Mouse (Mus musculus): ENCODE results near the gene Aamp. TPM values are rescaled to one million over a fixed set of nuclear protein-coding genes. Genes with fewer than 3 reads are reported as not detected.

Aamp gene
- polyA plus RNA-seq, 1 experiment from 2014 or later: 204 TPM

DNA sequence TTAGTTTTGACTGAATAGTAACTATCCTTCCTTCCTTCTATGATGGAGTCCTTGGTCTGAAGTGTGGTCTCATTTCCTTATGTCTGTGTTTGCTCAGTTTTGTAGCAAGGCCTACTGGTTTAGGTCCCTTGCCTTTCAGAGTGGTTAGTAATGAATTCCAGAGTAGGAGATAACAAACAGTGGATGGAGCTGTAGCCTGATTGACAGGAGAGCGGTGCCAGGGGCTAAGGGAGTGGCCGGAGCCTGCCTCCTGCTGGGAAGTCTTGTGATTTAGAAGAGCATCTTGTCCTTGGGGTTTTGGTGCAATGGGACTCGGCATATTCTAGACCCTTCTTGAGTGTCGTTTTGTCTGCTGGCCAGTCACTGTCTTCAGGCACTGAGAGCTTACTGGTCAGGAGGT is 27.8 kb downstream of the Aamp start:
- ATAC-seq (ENCODE audit: low read depth): no peak
- WGBS: 84% methylated on average over 4 of the region's 4 CpGs

DNA sequence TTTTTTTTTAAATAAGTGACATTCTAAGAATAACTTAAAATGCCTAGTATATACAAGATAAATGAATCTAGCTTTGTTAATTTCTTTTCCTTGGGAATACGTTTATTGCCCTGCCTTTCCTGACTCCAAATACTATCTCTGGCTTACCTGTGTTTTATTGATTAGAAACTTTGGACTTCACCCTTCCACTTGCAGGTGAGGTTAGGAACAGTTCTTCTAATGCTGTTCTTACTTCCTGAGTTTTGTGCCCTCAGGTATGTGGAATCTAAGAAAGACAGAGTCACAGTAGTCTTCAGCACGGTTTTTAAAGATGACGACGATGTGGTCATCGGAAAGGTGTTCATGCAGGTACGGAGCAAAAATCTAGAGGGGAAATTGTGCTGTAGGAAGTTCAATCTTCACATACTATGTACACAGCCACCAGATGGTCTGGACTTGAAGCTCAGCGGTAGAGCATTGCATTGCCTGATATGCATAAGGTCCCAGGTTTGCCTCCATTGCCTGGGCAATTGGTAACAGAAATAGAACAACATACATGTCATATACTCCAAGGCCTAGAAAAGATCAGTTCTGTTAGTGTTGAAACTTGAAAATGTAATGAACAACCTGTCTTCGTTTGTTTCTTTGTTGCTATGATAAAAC is 28.7 kb downstream of the Aamp start:
- H3K4me1 ChIP-seq (ENCODE audit: control insufficient read depth, insufficient read depth, low read length): no peaks in the 10 kb centered on the region
- no peaks in the 10 kb centered on the region for H3K27me3 ChIP-seq (ENCODE audit: control insufficient read depth, insufficient read depth, low read length)
- no peak overlapping the region for H3K4me2 ChIP-seq (ENCODE audit: low read depth, low read length)
- no peak overlapping the region for H3K27ac ChIP-seq (ENCODE audit: low read depth, low read length)
- peaks cover 49% of the 10 kb centered on the region for H3K36me3 ChIP-seq (ENCODE audit: control insufficient read depth, insufficient read depth, low read length)
- H3K4me3 ChIP-seq (ENCODE audit: low read depth, low read length): no peak overlapping the region
- H3K9me3 ChIP-seq (ENCODE audit: control insufficient read depth, low read length): no peaks in the 10 kb centered on the region
- 96% methylated on average over 8 of the region's 8 CpGs for WGBS
- no peak overlapping the region for H3K9ac ChIP-seq (replicated peaks; ENCODE audit: low read depth, low read length)
- ATAC-seq (ENCODE audit: low read depth): no peak

More for the DNA sequence above, 27.8 kb downstream of the Aamp start:
- Histone ChIP-seq H3K4me2 (ENCODE audit: low read depth, low read length) (no peak overlapping the region), H3K4me3 (ENCODE audit: low read depth, low read length) (no peak overlapping the region), H3K4me1 (ENCODE audit: control insufficient read depth, insufficient read depth, low read length) (no peaks in the 10 kb centered on the region), H3K9ac (replicated peaks; ENCODE audit: low read depth, low read length) (no peak overlapping the region), H3K27me3 (ENCODE audit: control insufficient read depth, insufficient read depth, low read length) (no peaks in the 10 kb centered on the region), H3K36me3 (ENCODE audit: control insufficient read depth, insufficient read depth, low read length) (peaks cover 43% of the 10 kb centered on the region), H3K9me3 (ENCODE audit: control insufficient read depth, low read length) (no peaks in the 10 kb centered on the region), H3K27ac (ENCODE audit: low read depth, low read length) (no peak overlapping the region)

DNA sequence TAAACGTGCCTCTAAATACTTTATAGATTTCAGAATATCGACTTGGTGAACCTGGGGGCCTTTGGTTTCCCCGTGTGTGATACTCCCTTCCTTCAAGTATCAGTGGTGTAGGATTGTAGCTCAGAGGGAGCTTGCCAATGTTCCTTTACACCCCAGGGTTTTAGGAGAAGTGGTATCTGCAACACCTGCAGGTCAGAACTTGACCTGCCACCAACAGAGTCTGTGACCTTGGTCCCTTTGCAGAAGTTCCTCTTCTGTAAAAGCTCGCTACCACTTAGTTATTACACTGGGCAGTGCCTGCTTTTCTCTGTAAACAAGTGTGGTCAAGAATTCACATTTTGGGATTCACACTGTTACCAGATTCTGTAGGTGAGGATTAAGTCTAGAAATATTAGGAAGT is 34.4 kb downstream of the Aamp start:
- no peak overlapping the region for H3K4me2 ChIP-seq (ENCODE audit: low read depth, low read length)
- H3K4me3 ChIP-seq (ENCODE audit: low read depth, low read length): no peak overlapping the region
- H3K4me1 ChIP-seq (ENCODE audit: control insufficient read depth, insufficient read depth, low read length): no peaks in the 10 kb centered on the region
- no peaks in the 10 kb centered on the region for H3K27me3 ChIP-seq (ENCODE audit: control insufficient read depth, insufficient read depth, low read length)
- 94% methylated on average over 4 of the region's 4 CpGs for WGBS
- no peak overlapping the region for H3K27ac ChIP-seq (ENCODE audit: low read depth, low read length)
- ATAC-seq (ENCODE audit: low read depth): no peak
- H3K36me3 ChIP-seq (ENCODE audit: control insufficient read depth, insufficient read depth, low read length): peaks cover 36% of the 10 kb centered on the region
- no peaks in the 10 kb centered on the region for H3K9me3 ChIP-seq (ENCODE audit: control insufficient read depth, low read length)
- no peak overlapping the region for H3K9ac ChIP-seq (replicated peaks; ENCODE audit: low read depth, low read length)

DNA sequence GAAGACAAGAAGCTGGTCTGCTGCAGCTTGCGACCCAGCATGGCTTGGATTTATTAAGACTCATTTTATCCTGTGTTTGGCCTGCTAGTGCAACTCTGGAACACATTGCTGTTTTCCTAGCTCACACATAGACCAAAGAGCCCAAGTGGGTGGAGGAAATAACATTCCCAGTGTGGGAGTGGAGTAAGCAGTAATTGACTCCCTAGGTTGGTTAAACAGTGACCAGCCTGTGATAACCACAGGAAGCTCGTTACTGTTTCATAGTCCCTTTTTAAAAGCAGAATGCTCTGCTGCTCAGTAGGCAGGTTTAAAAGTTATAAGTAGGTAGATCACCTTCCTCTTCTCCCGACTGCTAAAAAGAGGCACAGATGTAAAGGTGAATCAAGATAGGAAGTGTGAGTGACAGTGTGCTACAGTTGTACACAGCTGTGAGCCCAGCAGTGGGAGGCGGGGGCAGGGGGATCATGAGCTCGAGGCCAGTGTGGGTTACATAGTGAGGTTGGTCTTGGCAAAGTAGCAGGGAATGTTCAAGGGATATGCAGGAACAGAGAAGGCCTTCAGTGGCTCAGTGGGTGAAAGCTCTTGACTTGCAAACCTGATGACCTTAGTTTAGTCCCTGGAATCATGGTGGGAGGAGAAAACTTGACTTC is 35.1 kb downstream of the Aamp start:
- no peak overlapping the region for H3K27ac ChIP-seq (ENCODE audit: low read depth, low read length)
- no peak overlapping the region for H3K4me3 ChIP-seq (ENCODE audit: low read depth, low read length)
- no peak overlapping the region for H3K4me2 ChIP-seq (ENCODE audit: low read depth, low read length)
- WGBS: 75% methylated on average over 5 of the region's 5 CpGs
- H3K9ac ChIP-seq (replicated peaks; ENCODE audit: low read depth, low read length): no peak overlapping the region
- no peak for ATAC-seq (ENCODE audit: low read depth)
- no peaks in the 10 kb centered on the region for H3K4me1 ChIP-seq (ENCODE audit: control insufficient read depth, insufficient read depth, low read length)
- H3K36me3 ChIP-seq (ENCODE audit: control insufficient read depth, insufficient read depth, low read length): peaks cover 35% of the 10 kb centered on the region
- no peaks in the 10 kb centered on the region for H3K9me3 ChIP-seq (ENCODE audit: control insufficient read depth, low read length)
- H3K27me3 ChIP-seq (ENCODE audit: control insufficient read depth, insufficient read depth, low read length): no peaks in the 10 kb centered on the region

DNA sequence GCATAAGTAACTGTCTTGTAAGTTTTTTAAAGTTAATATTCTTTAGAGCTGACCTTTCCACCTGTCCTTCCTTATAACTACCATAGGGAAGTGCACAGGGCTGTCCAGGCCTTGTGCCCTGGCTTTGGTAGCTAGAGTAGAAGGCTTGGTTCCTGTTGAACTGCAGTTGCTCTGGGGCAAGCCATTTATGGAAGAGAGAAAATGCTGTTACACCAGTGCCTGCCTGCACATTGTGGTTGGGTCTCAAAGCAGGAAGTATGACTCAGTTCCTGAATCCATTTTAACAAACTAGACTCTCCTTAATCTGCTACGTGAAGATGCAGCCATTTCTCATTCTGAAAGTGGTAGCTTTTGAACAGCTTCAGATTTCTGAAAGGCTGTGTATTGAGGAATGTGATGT is 35.7 kb downstream of the Aamp start:
- Histone ChIP-seq H3K27me3 (ENCODE audit: control insufficient read depth, insufficient read depth, low read length) (no peaks in the 10 kb centered on the region), H3K36me3 (ENCODE audit: control insufficient read depth, insufficient read depth, low read length) (peaks cover 35% of the 10 kb centered on the region), H3K9me3 (ENCODE audit: control insufficient read depth, low read length) (no peaks in the 10 kb centered on the region), H3K4me1 (ENCODE audit: control insufficient read depth, insufficient read depth, low read length) (no peaks in the 10 kb centered on the region), H3K27ac (ENCODE audit: low read depth, low read length) (no peak overlapping the region), H3K4me2 (ENCODE audit: low read depth, low read length) (no peak overlapping the region), H3K4me3 (ENCODE audit: low read depth, low read length) (no peak overlapping the region), H3K9ac (replicated peaks; ENCODE audit: low read depth, low read length) (no peak overlapping the region)
- 75% methylated on average over 1 of the region's 1 CpGs for WGBS
- no peak for ATAC-seq (ENCODE audit: low read depth)

DNA sequence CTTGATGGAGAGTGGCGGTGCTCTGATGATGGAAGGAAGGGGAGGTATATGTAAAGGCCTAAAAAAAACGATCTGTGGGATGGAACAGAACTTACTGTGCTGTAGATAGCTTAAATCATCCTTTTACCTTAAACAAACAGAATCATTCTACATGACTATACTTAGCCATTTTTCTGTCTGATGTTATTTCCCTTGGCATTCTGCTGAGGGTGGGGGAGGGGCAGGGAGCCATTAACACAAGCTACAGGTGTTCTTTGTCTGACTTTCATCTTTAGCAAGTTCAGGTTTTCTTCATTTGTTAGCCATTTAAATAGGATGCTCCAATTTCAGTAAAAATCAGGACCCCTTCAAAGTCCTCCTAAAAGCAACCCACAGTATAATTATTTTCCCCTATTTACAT is 39.0 kb downstream of the Aamp start:
- Histone ChIP-seq H3K4me3 (ENCODE audit: low read depth, low read length) (no peak overlapping the region), H3K4me2 (ENCODE audit: low read depth, low read length) (no peak overlapping the region), H3K27me3 (ENCODE audit: control insufficient read depth, insufficient read depth, low read length) (no peaks in the 10 kb centered on the region), H3K9me3 (ENCODE audit: control insufficient read depth, low read length) (no peaks in the 10 kb centered on the region), H3K9ac (replicated peaks; ENCODE audit: low read depth, low read length) (no peak overlapping the region), H3K4me1 (ENCODE audit: control insufficient read depth, insufficient read depth, low read length) (no peaks in the 10 kb centered on the region), H3K27ac (ENCODE audit: low read depth, low read length) (no peak overlapping the region), H3K36me3 (ENCODE audit: control insufficient read depth, insufficient read depth, low read length) (peaks cover 14% of the 10 kb centered on the region)
- ATAC-seq (ENCODE audit: low read depth): no peak
- 84% methylated on average over 2 of the region's 2 CpGs for WGBS

DNA sequence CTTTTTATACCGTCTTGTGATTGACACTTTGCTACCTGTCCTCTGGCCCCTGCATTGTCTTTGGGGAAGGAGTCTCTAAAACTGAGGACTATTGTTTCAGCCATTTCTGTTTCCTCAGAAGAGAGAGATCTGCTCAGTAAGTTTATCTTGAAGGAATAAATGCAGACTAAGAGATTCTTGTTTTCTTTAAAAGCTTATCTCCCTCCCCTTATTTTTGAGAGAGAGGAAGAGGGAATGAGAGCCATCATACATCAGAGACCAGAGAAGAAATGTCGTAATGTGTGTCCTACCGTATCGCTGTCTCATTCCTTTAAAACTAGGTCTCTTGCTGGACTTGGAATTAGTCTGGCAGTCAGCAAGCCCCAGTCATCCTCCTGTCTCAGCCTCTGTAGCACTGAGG is 43.7 kb downstream of the Aamp start:
- Histone ChIP-seq H3K36me3 (ENCODE audit: control insufficient read depth, insufficient read depth, low read length) (no peaks in the 10 kb centered on the region), H3K4me3 (ENCODE audit: low read depth, low read length) (no peak overlapping the region), H3K4me1 (ENCODE audit: control insufficient read depth, insufficient read depth, low read length) (peaks cover 20% of the 10 kb centered on the region), H3K9me3 (ENCODE audit: control insufficient read depth, low read length) (no peaks in the 10 kb centered on the region), H3K4me2 (ENCODE audit: low read depth, low read length) (no peak overlapping the region), H3K9ac (replicated peaks; ENCODE audit: low read depth, low read length) (no peak overlapping the region), H3K27ac (ENCODE audit: low read depth, low read length) (no peak overlapping the region), H3K27me3 (ENCODE audit: control insufficient read depth, insufficient read depth, low read length) (no peaks in the 10 kb centered on the region)
- WGBS: 89% methylated on average over 4 of the region's 4 CpGs
- ATAC-seq (ENCODE audit: low read depth): no peak

DNA sequence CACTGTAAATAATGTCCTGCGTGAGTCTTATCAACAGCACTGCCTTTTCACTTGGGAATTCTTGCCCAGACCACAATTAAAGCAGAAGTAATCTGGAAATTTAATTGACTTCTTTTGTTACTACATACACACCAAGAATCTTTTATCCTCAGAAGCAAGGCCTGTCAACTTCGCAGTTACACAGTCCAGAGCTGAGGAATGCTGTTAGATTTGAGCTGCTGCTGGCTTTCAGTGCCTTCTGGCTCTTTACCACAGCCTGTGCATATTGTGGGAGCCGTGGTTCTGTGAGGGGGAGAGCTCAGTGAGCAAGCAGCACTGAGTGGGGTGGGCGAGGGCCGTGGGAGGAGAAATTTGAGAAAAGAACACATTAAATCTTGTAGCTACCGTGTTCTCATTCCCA is 44.2 kb downstream of the Aamp start:
- H3K27me3 ChIP-seq (ENCODE audit: control insufficient read depth, insufficient read depth, low read length): no peaks in the 10 kb centered on the region
- no peak overlapping the region for H3K27ac ChIP-seq (ENCODE audit: low read depth, low read length)
- H3K4me2 ChIP-seq (ENCODE audit: low read depth, low read length): no peak overlapping the region
- 64% methylated on average over 6 of the region's 6 CpGs for WGBS
- no peak overlapping the region for H3K9ac ChIP-seq (replicated peaks; ENCODE audit: low read depth, low read length)
- ATAC-seq (ENCODE audit: low read depth): no peak
- no peaks in the 10 kb centered on the region for H3K36me3 ChIP-seq (ENCODE audit: control insufficient read depth, insufficient read depth, low read length)
- H3K9me3 ChIP-seq (ENCODE audit: control insufficient read depth, low read length): no peaks in the 10 kb centered on the region
- no peak overlapping the region for H3K4me3 ChIP-seq (ENCODE audit: low read depth, low read length)
- H3K4me1 ChIP-seq (ENCODE audit: control insufficient read depth, insufficient read depth, low read length): peaks cover 20% of the 10 kb centered on the region

DNA sequence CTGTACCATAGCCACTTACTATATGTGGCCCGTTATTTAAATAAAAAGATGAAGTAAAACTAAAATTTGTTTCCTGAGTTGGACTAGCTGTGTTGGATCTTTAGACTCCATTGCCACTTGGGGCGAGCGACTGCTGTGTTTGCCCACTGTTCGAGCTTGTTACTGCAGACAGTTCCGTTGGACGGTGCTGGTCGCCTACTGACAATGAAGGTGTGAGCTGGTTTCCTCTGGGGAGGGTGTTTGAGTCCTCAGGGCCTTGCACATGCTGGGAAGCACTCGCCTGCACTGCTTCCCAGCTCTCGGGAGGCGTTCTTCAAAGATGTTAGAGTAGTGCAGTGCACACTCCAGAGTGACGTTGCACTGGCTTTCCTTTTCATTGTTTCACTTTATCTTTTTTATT is 44.9 kb downstream of the Aamp start:
- H3K4me2 ChIP-seq (ENCODE audit: low read depth, low read length): no peak overlapping the region
- H3K4me3 ChIP-seq (ENCODE audit: low read depth, low read length): no peak overlapping the region
- no peak overlapping the region for H3K27ac ChIP-seq (ENCODE audit: low read depth, low read length)
- no peaks in the 10 kb centered on the region for H3K36me3 ChIP-seq (ENCODE audit: control insufficient read depth, insufficient read depth, low read length)
- H3K4me1 ChIP-seq (ENCODE audit: control insufficient read depth, insufficient read depth, low read length): peaks cover 20% of the 10 kb centered on the region
- no peaks in the 10 kb centered on the region for H3K27me3 ChIP-seq (ENCODE audit: control insufficient read depth, insufficient read depth, low read length)
- no peak overlapping the region for H3K9ac ChIP-seq (replicated peaks; ENCODE audit: low read depth, low read length)
- ATAC-seq (ENCODE audit: low read depth): no peak
- no peaks in the 10 kb centered on the region for H3K9me3 ChIP-seq (ENCODE audit: control insufficient read depth, low read length)
- WGBS: 59% methylated on average over 11 of the region's 11 CpGs

Data from neural tube, embryonic 14.5 days (tissue).